Mouse (Mus musculus) liver, adult 2 months (tissue): ENCODE data around the gene Dusp1.

Experiments used
- CTCF ChIP-seq: fragments of 200-500 bp; IDR thresholded peaks from 2 replicates; pipeline ENCODE4 v1.5.1; 2011; ENCODE audit warnings: low read depth, low read length, control low read depth
- POLR2A ChIP-seq: fragments of 200-500 bp; IDR thresholded peaks from 2 replicates; pipeline ENCODE4 v1.6.1; 2011; ENCODE audit warnings: low read length, control low read depth; ENCODE audit not compliant: insufficient read depth; ENCODE audit errors: extremely low read depth

- no peak for TF ChIP-seq POLR2A
- no peak for TF ChIP-seq CTCF
Measured at GRCm38 (mm10) chr17:26529791-26530241, 32.1 kb downstream of the Dusp1 start.
